Mouse (Mus musculus) forebrain, embryonic 12.5 days (tissue): Measurements from ENCODE around the gene Sec16a. TPM values are rescaled to one million over a fixed set of nuclear protein-coding genes. Genes with fewer than 3 reads are reported as not detected.

Experiments used
- ATAC-seq: fragments of 200-750 bp; cut with Nextera tagmentation; 2 replicates; pipeline ENCODE4 v1.8.0; 2017; ENCODE audit warnings: moderate TSS enrichment; ENCODE audit not compliant: low FRiP score
- H3K27ac ChIP-seq: fragments of 300-500 bp; sonication (generic); 2 replicates; pipeline ENCODE4 v1.5.1; 2016; ENCODE audit warnings: mild to moderate bottlenecking
- H3K27me3 ChIP-seq: fragments of 300-500 bp; sonication (generic); 2 replicates; pipeline ENCODE4 v1.6.1; 2016; ENCODE audit warnings: mild to moderate bottlenecking
- H3K36me3 ChIP-seq: fragments of 300-500 bp; sonication (generic); replicated peaks from 2 replicates; pipeline ENCODE4 v1.6.1; 2016; ENCODE audit warnings: mild to moderate bottlenecking
- H3K4me1 ChIP-seq: fragments of 300-500 bp; sonication (generic); 2 replicates; pipeline ENCODE4 v1.6.1; 2016
- H3K4me2 ChIP-seq: fragments of 300-500 bp; sonication (generic); 2 replicates; pipeline ENCODE4 v1.6.1; 2016; ENCODE audit warnings: mild to moderate bottlenecking, moderate library complexity
- H3K4me3 ChIP-seq: fragments of 300-500 bp; sonication (generic); replicated peaks from 2 replicates; pipeline ENCODE4 v1.5.1; 2016; ENCODE audit warnings: mild to moderate bottlenecking
- H3K9ac ChIP-seq: fragments of 300-500 bp; sonication (generic); 2 replicates; pipeline ENCODE4 v1.6.1; 2016; ENCODE audit warnings: mild to moderate bottlenecking
- H3K9me3 ChIP-seq: fragments of 300-500 bp; sonication (generic); 2 replicates; pipeline ENCODE4 v1.6.1; 2016
- whole genome bisulfite sequencing: fragments of 180-500 bp; shearing (Covaris S2); methylation state at CpG from one replicate; pipeline ENCODE4 v1.1.7; 2016; 5-methylcytosine and 5-hydroxymethylcytosine counted together
- polyA plus RNA-seq: library from polyadenylated mRNA; unstranded; fragments of >200 nt; fragmentation: Nextera tagmentation; extraction: Ambion mirVana; gene quantifications from 2 replicates; pipeline ENCODE4 v1.2.1, GENCODE M21; 2016

Gene Sec16a
- polyA plus RNA-seq, 1 experiment from 2014 or later = 30.0 TPM

GRCm38 (mm10) chr2:26470967-26471366 is 26.0 kb upstream of the Sec16a start:
- Histone ChIP-seq H3K27ac (no peak overlapping the region), H3K4me3 (no peak overlapping the region), H3K9ac (no peak overlapping the region), H3K9me3 (no peaks in the 10 kb centered on the region), H3K4me2 (no peak overlapping the region), H3K27me3 (no peaks in the 10 kb centered on the region), H3K36me3 (peaks cover 99% of the 10 kb centered on the region), H3K4me1 (peaks cover 15% of the 10 kb centered on the region)
- 93% methylated on average over 17 of the region's 17 CpGs for WGBS
- no peak for ATAC-seq

DNA sequence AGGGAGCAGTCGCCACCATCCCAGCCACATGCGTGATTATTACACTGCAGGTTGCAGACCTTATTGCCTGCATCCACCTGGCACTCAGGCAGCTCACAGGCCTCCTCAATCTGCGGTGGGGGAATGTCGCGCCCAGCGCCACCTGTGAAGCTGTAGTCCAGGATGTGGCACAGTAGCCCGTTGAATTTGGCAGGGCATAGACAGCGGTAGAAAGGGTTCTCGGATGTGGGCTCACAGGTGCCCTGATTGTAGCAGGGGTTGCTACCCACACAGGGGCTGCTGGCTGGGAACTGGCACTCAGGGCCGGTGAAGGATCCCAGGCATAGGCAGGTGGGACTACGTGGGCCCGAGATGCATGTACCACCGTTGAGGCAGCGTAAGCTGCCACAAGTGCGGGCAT is 23.4 kb upstream of the Sec16a start:
- no peak for ATAC-seq

DNA sequence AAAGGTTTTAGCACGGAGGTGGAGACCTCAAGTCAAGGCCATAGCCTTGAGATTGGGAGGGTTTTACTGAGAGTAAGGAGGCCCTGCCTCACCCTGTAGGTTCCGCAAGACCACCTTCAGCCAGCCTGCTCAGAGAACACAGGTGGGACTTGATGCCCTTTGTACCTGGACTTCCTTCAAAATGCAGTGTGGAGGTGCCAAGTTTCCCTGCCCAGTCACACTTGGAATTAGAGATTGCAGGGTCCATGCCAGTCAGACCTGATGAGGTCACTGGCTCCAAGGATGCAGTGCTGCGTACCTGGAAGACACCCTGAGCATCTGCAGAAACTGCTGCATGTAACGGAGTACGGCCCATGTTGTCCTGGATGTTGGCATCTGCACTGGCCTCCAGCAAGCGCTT is 18.4 kb upstream of the Sec16a start:
- 96% methylated on average over 6 of the region's 6 CpGs for whole genome bisulfite sequencing
- Histone ChIP-seq H3K36me3 (peaks cover 98% of the 10 kb centered on the region), H3K9me3 (no peaks in the 10 kb centered on the region), H3K27ac (no peak overlapping the region), H3K4me2 (no peak overlapping the region), H3K4me3 (no peak overlapping the region), H3K4me1 (peaks cover 12% of the 10 kb centered on the region), H3K9ac (no peak overlapping the region), H3K27me3 (no peaks in the 10 kb centered on the region)
- no peak for ATAC-seq

More for the DNA sequence above, 23.4 kb upstream of the Sec16a start:
- Histone ChIP-seq H3K4me2 (no peak overlapping the region), H3K27ac (0 out of 2 replicates have a peak overlapping the region, but pooled peaks have one; percentile 31), H3K36me3 (peaks cover 99% of the 10 kb centered on the region), H3K4me1 (no peaks in the 10 kb centered on the region), H3K9ac (no peak overlapping the region), H3K9me3 (no peaks in the 10 kb centered on the region), H3K27me3 (no peaks in the 10 kb centered on the region), H3K4me3 (no peak overlapping the region)
- 97% methylated on average over 15 of the region's 15 CpGs for WGBS

GRCm38 (mm10) chr2:26462980-26463379 is 18.0 kb upstream of the Sec16a start:
- no peak overlapping the region for H3K27ac ChIP-seq
- H3K27me3 ChIP-seq = no peaks in the 10 kb centered on the region
- H3K9ac ChIP-seq = no peak overlapping the region
- no peaks in the 10 kb centered on the region for H3K9me3 ChIP-seq
- no peak for ATAC-seq
- H3K36me3 ChIP-seq = peaks cover 98% of the 10 kb centered on the region
- 83% methylated on average over 3 of the region's 3 CpGs for WGBS
- no peak overlapping the region for H3K4me2 ChIP-seq
- H3K4me3 ChIP-seq = no peak overlapping the region
- peaks cover 12% of the 10 kb centered on the region for H3K4me1 ChIP-seq

GRCm38 (mm10) chr2:26461667-26462066 is 16.7 kb upstream of the Sec16a start:
- Histone ChIP-seq H3K4me2 (no peak overlapping the region), H3K27ac (no peak overlapping the region), H3K9ac (no peak overlapping the region), H3K36me3 (peaks cover 91% of the 10 kb centered on the region), H3K4me3 (no peak overlapping the region), H3K27me3 (no peaks in the 10 kb centered on the region), H3K4me1 (peaks cover 12% of the 10 kb centered on the region), H3K9me3 (no peaks in the 10 kb centered on the region)
- 91% methylated on average over 5 of the region's 5 CpGs for WGBS
- no peak for ATAC-seq

DNA sequence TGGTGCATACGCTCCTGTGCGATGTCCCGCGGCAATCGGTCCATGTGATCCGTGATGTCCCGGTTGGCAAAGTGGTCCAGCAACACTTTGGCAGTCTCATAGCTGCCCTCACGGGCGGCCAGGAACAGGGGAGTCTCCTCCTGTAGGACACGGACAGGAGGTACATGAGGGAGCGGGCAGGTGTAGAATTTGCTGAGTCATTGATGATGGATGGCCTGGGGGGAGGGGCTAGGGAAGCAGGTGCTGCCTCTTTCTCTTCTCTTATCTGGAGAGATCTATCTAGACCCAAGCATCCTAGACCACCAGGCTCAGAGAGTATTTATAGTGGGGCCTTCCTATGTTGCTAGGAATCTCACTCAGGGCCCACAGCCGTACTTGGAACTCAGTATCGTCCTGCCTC is 15.8 kb upstream of the Sec16a start:
- peaks cover 82% of the 10 kb centered on the region for H3K36me3 ChIP-seq
- H3K4me2 ChIP-seq = no peak overlapping the region
- H3K9me3 ChIP-seq = no peaks in the 10 kb centered on the region
- H3K27me3 ChIP-seq = no peaks in the 10 kb centered on the region
- no peak overlapping the region for H3K4me3 ChIP-seq
- peak overlapping the region; percentile 32; the same call in 1 of the 2 replicates for H3K27ac ChIP-seq
- ATAC-seq = no peak
- H3K9ac ChIP-seq = no peak overlapping the region
- 90% methylated on average over 13 of the region's 13 CpGs for WGBS
- H3K4me1 ChIP-seq = peaks cover 12% of the 10 kb centered on the region

GRCm38 (mm10) chr2:26460097-26460646 is 15.2 kb upstream of the Sec16a start:
- Histone ChIP-seq H3K9me3 (no peaks in the 10 kb centered on the region), H3K27ac (0 out of 2 replicates have a peak overlapping the region, but pooled peaks have one; percentile 19), H3K4me1 (peaks cover 12% of the 10 kb centered on the region), H3K27me3 (no peaks in the 10 kb centered on the region), H3K9ac (no peak overlapping the region), H3K4me3 (no peak overlapping the region), H3K4me2 (no peak overlapping the region), H3K36me3 (peaks cover 76% of the 10 kb centered on the region)
- 92% methylated on average over 16 of the region's 16 CpGs for WGBS
- ATAC-seq = peak; percentile 20; the same call in 1 of the 2 replicates

- WGBS = 36% methylated on average over 6 of the region's 6 CpGs
- Histone ChIP-seq H3K4me2 (no peak overlapping the region), H3K9me3 (no peaks in the 10 kb centered on the region), H3K4me1 (peaks cover 12% of the 10 kb centered on the region), H3K9ac (no peak overlapping the region), H3K27ac (peak overlapping the region; percentile 36), H3K36me3 (peaks cover 69% of the 10 kb centered on the region), H3K4me3 (no peak overlapping the region), H3K27me3 (no peaks in the 10 kb centered on the region)
- peak; percentile 27; the same call in 1 of the 2 replicates for ATAC-seq
These were observed 14.5 kb upstream of the Sec16a start for GRCm38 (mm10) chr2:26459478-26459877.

- ATAC-seq = no peak; the same call in 1 of the 2 replicates
- Histone ChIP-seq H3K27ac (0 out of 2 replicates have a peak overlapping the region, but pooled peaks have one; percentile 38), H3K4me2 (no peak overlapping the region), H3K36me3 (peaks cover 61% of the 10 kb centered on the region), H3K9me3 (no peaks in the 10 kb centered on the region), H3K27me3 (no peaks in the 10 kb centered on the region), H3K4me3 (no peak overlapping the region), H3K4me1 (peaks cover 12% of the 10 kb centered on the region), H3K9ac (no peak overlapping the region)
- 42% methylated on average over 7 of the region's 7 CpGs for WGBS
These were observed 13.5 kb upstream of the Sec16a start for GRCm38 (mm10) chr2:26458402-26459124.

- Histone ChIP-seq H3K36me3 (no peaks in the 10 kb centered on the region), H3K27ac (no peak overlapping the region), H3K9me3 (no peaks in the 10 kb centered on the region), H3K9ac (no peak overlapping the region), H3K27me3 (no peaks in the 10 kb centered on the region), H3K4me1 (peaks cover 20% of the 10 kb centered on the region), H3K4me2 (no peak overlapping the region), H3K4me3 (no peak overlapping the region)
- WGBS = 22% methylated on average over 5 of the region's 5 CpGs
- ATAC-seq = no peak
These were observed 4.4 kb upstream of the Sec16a start for GRCm38 (mm10) chr2:26449121-26450060.

DNA sequence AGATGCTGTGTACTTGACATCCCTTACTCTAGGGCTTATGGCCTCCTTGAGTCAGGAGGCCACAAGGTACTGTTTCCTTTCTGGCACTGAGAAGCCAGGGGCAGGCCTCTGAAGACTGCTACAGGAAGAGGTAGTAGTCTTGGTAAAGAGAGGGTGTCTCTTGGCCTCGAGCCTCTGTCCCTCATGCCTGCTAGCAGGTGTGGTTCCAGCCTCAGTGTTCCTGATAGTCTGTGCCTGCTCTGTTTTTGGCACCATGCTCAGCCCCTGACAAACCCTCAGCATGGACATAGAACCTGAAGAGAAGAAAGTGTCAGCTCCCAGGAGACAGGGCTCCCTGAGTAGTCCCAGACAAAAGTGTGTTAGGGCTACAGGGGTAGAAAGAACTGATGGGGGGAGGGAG is 2.4 kb upstream of the Sec16a start:
- H3K27ac ChIP-seq = no peak overlapping the region
- H3K4me2 ChIP-seq = no peak overlapping the region
- H3K4me3 ChIP-seq = no peak overlapping the region
- no peaks in the 10 kb centered on the region for H3K36me3 ChIP-seq
- no peak for ATAC-seq
- peak overlapping the region; percentile 40; the same call in 1 of the 2 replicates for H3K9ac ChIP-seq
- 78% methylated on average over 1 of the region's 1 CpGs for WGBS
- H3K27me3 ChIP-seq = no peaks in the 10 kb centered on the region
- H3K9me3 ChIP-seq = no peaks in the 10 kb centered on the region
- H3K4me1 ChIP-seq = peaks cover 37% of the 10 kb centered on the region

- Histone ChIP-seq H3K4me2 (peak overlapping the region; percentile 90), H3K27me3 (no peaks in the 10 kb centered on the region), H3K9me3 (no peaks in the 10 kb centered on the region), H3K4me1 (peaks cover 37% of the 10 kb centered on the region), H3K27ac (0 out of 2 replicates have a peak overlapping the region, but pooled peaks have one; percentile 88), H3K36me3 (peaks cover 2% of the 10 kb centered on the region; the same call in 1 of the 2 replicates), H3K4me3 (peak overlapping the region; percentile 82), H3K9ac (peak overlapping the region; percentile 73)
- 83% methylated on average over 4 of the region's 4 CpGs for WGBS
- no peak for ATAC-seq
These were observed 1.7 kb upstream of the Sec16a start for GRCm38 (mm10) chr2:26446671-26447070.
